Mouse (Mus musculus): Measurements from ENCODE around the gene Fsd1. TPM values are rescaled to one million over a fixed set of nuclear protein-coding genes. Genes with fewer than 3 reads are reported as not detected.
A peak's percentile ranks its signal among the peaks of the same experiment; 100 is the strongest.

The Fsd1 gene
- polyA plus RNA-seq (2015; fragmentation: Nextera tagmentation; extraction: Ambion mirVana), result 1.9 and 2.7 TPM in 2 replicates

- DNase-seq (ENCODE audit: low spot score), result peak; percentile 50
These were observed at the start of gene Fsd1 for GRCm38 (mm10) chr17:55986030-55986961. Fsd1 (plus strand) TSS chr17:55986509.

GRCm38 (mm10) chr17:55944387-55944865, 41.9 kb upstream of the Fsd1 start:
- DNase-seq (ENCODE audit: low spot score), result peak; percentile 31

GRCm38 (mm10) chr17:55944866-55945682, 41.2 kb upstream of the Fsd1 start:
- DNase-seq (ENCODE audit: low spot score), result peak; percentile 62

GRCm38 (mm10) chr17:55945696-55946095, 40.6 kb upstream of the Fsd1 start:
- no peak for DNase-seq (ENCODE audit: low spot score)

GRCm38 (mm10) chr17:55948647-55949046, 37.7 kb upstream of the Fsd1 start:
- no peak for DNase-seq (ENCODE audit: low spot score)

GRCm38 (mm10) chr17:55949400-55949799, 36.9 kb upstream of the Fsd1 start, which contains the start of gene Zfp119b:
Zfp119b (minus strand) TSS chr17:55949500.
- DNase-seq (ENCODE audit: low spot score), result no peak

GRCm38 (mm10) chr17:55950601-55951000, 35.7 kb upstream of the Fsd1 start:
- no peak for DNase-seq (ENCODE audit: low spot score)

GRCm38 (mm10) chr17:55952041-55952440, 34.3 kb upstream of the Fsd1 start:
- no peak for DNase-seq (ENCODE audit: low spot score)

GRCm38 (mm10) chr17:55952447-55953027, 33.8 kb upstream of the Fsd1 start, which contains the start of gene Ebi3:
Ebi3 (plus strand) TSS chr17:55952640.
- DNase-seq (ENCODE audit: low spot score), result no peak

- no peak for DNase-seq (ENCODE audit: low spot score)
These were observed 32.6 kb upstream of the Fsd1 start for GRCm38 (mm10) chr17:55953751-55954150.

- DNase-seq (ENCODE audit: low spot score), result peak; percentile 36
These were observed 32.1 kb upstream of the Fsd1 start for GRCm38 (mm10) chr17:55954229-55954628.

GRCm38 (mm10) chr17:55956129-55956528, 30.2 kb upstream of the Fsd1 start:
- DNase-seq (ENCODE audit: low spot score), result peak; percentile 88

- DNase-seq (ENCODE audit: low spot score), result no peak
These were observed 29.7 kb upstream of the Fsd1 start for GRCm38 (mm10) chr17:55956591-55956990.

- DNase-seq (ENCODE audit: low spot score), result peak; percentile 72
These were observed 29.1 kb upstream of the Fsd1 start for GRCm38 (mm10) chr17:55957168-55957567.

GRCm38 (mm10) chr17:55957726-55958583, 28.4 kb upstream of the Fsd1 start:
- no peak for DNase-seq (ENCODE audit: low spot score)

- DNase-seq (ENCODE audit: low spot score), result no peak
These were observed 27.8 kb upstream of the Fsd1 start for GRCm38 (mm10) chr17:55958584-55958886.

GRCm38 (mm10) chr17:55958918-55959728, 27.2 kb upstream of the Fsd1 start, which contains the start of gene Yju2:
Yju2 (plus strand) TSS chr17:55959099.
- DNase-seq (ENCODE audit: low spot score), result peak; percentile 96

- no peak for DNase-seq (ENCODE audit: low spot score)
These were observed 26.2 kb upstream of the Fsd1 start for GRCm38 (mm10) chr17:55959946-55960740.

GRCm38 (mm10) chr17:55960791-55961190, 25.5 kb upstream of the Fsd1 start:
- DNase-seq (ENCODE audit: low spot score), result no peak

Measured in thymus, postnatal 0 days (tissue).